In genomic region chr5:140402640-140403270, GRCm38 (mm10) we compare ENCODE assay signal across 23 mouse cellular contexts. TPM values are rescaled to one million over a fixed set of nuclear protein-coding genes. Genes with fewer than 3 reads are reported as not detected.
DNase-seq lines count a peak whose midpoint lies in the region; ATAC-seq and TF ChIP-seq lines count a peak whose summit lies in the region.
"Had no signal": no experiment of that assay in that cellular context is flagged by ENCODE, and none has a peak within 500 bp of the region (broad histone marks: within the 10 kb centered on the region; RNA-seq: fewer than 3 reads in every experiment).

No protein-coding gene starts in this region.

- 67% methylated on average over 4 of the region's 4 CpGs for WGBS in lung, embryonic 14.5 days
- WGBS in lung, adult 2 months = 51% methylated on average over 4 of the region's 4 CpGs
- WGBS in lung, embryonic 16.5 days = 67% methylated on average over 4 of the region's 4 CpGs
- 79% methylated on average over 4 of the region's 4 CpGs for WGBS in hindbrain, embryonic 16.5 days

- no peak overlapping the region for H3K9ac ChIP-seq in lung, embryonic 14.5 days
- no peak overlapping the region for H3K9ac ChIP-seq in lung, embryonic 16.5 days (ENCODE audit: low read length)
- H3K9ac ChIP-seq in hindbrain, embryonic 16.5 days (ENCODE audit: low read depth, low read length) = no peak overlapping the region
- H3K9ac ChIP-seq: embryonic facial prominence, embryonic 12.5 days; lung, embryonic 15.5 days; neural tube, embryonic 15.5 days had no signal

- no peaks in the 10 kb centered on the region for H3K27me3 ChIP-seq in lung, embryonic 14.5 days (ENCODE audit: insufficient read depth, low read length)
- H3K27me3 ChIP-seq in lung, embryonic 16.5 days (ENCODE audit: control insufficient read depth, insufficient read depth, low read depth, low read length) = no peaks in the 10 kb centered on the region
- no peaks in the 10 kb centered on the region for H3K27me3 ChIP-seq in hindbrain, embryonic 16.5 days (replicated peaks; ENCODE audit: control insufficient read depth, insufficient read depth, low read length)
- H3K27me3 ChIP-seq: embryonic facial prominence, embryonic 12.5 days; lung, embryonic 15.5 days; neural tube, embryonic 15.5 days had no signal

- H3K27ac ChIP-seq in lung, embryonic 14.5 days (ENCODE audit: low read depth) = no peak overlapping the region
- H3K27ac ChIP-seq in lung, embryonic 16.5 days (ENCODE audit: low read length) = 0 out of 2 replicates have a peak overlapping the region, but pooled peaks have one; percentile 21
- H3K27ac ChIP-seq in hindbrain, embryonic 16.5 days (ENCODE audit: low read depth, low read length) = no peak overlapping the region
- H3K27ac ChIP-seq: embryonic facial prominence, embryonic 12.5 days; lung, embryonic 15.5 days; neural tube, embryonic 15.5 days had no signal

- no peak for TF ChIP-seq POLR2A in lung, adult 2 months (IDR thresholded peaks at IDR 0.05; ENCODE audit: borderline replicate concordance, extremely low read depth, low read depth, low read length)

- no peak for TF ChIP-seq CTCF in lung, embryonic 14.5 days (IDR thresholded peaks at IDR 0.05; ENCODE audit: low read depth)
- no peak for TF ChIP-seq CTCF in lung, adult 2 months (IDR thresholded peaks at IDR 0.05; ENCODE audit: insufficient read depth, low read length)

- no peaks in the 10 kb centered on the region for H3K9me3 ChIP-seq in lung, embryonic 14.5 days (ENCODE audit: low read depth, low read length)
- H3K9me3 ChIP-seq in lung, embryonic 16.5 days (ENCODE audit: control insufficient read depth, low read length) = no peaks in the 10 kb centered on the region; the same call in 1 of the 2 replicates
- no peaks in the 10 kb centered on the region for H3K9me3 ChIP-seq in hindbrain, embryonic 16.5 days (ENCODE audit: control insufficient read depth, low read length)
- H3K9me3 ChIP-seq: embryonic facial prominence, embryonic 12.5 days; lung, embryonic 15.5 days; neural tube, embryonic 15.5 days had no signal

- DNase-seq in lung, embryonic 14.5 days = peak; percentile 12
- no peak for DNase-seq in lung, adult 2 months
- peak; percentile 50 to 66 for DNase-seq in kidney, postnatal 25 days
- no peak for DNase-seq in left cerebral cortex, adult 9 months (ENCODE audit: low spot score in 2 of 2)
- no peak for DNase-seq in layer of hippocampus, postnatal 25 days (ENCODE audit: extremely low spot score in 1 of 2, low spot score in 1 of 2)
- DNase-seq: adrenal gland, adult 8-10 months; cerebellum, adult 8-10 months; gastrocnemius, postnatal 14 days; heart, postnatal 10 days; thymus, postnatal 36 days had no signal

- no peak for ATAC-seq in lung, embryonic 14.5 days (ENCODE audit: insufficient read depth)
- no peak for ATAC-seq in lung, embryonic 16.5 days (ENCODE audit: low read depth)
- no peak for ATAC-seq in hindbrain, embryonic 16.5 days
- ATAC-seq: forebrain, embryonic 14.5 days; midbrain, embryonic 16.5 days had no signal

- no peaks in the 10 kb centered on the region for H3K4me1 ChIP-seq in lung, embryonic 14.5 days (ENCODE audit: insufficient read depth)
- H3K4me1 ChIP-seq in lung, adult 2 months (ENCODE audit: control insufficient read depth, insufficient read depth, low read length) = no peaks in the 10 kb centered on the region
- H3K4me1 ChIP-seq in lung, embryonic 16.5 days (replicated peaks; ENCODE audit: control insufficient read depth, insufficient read depth, low read length) = no peaks in the 10 kb centered on the region
- no peaks in the 10 kb centered on the region for H3K4me1 ChIP-seq in hindbrain, embryonic 16.5 days (ENCODE audit: control insufficient read depth, insufficient read depth, low read depth, low read length)
- H3K4me1 ChIP-seq: embryonic facial prominence, embryonic 12.5 days; lung, embryonic 15.5 days; neural tube, embryonic 15.5 days had no signal

- no peaks in the 10 kb centered on the region for H3K36me3 ChIP-seq in lung, embryonic 14.5 days (ENCODE audit: insufficient read depth)
- H3K36me3 ChIP-seq in lung, embryonic 16.5 days (ENCODE audit: control insufficient read depth, insufficient read depth, low read length) = no peaks in the 10 kb centered on the region
- no peaks in the 10 kb centered on the region for H3K36me3 ChIP-seq in hindbrain, embryonic 16.5 days (ENCODE audit: control insufficient read depth, insufficient read depth, low read length)
- H3K36me3 ChIP-seq: embryonic facial prominence, embryonic 12.5 days; lung, embryonic 15.5 days; neural tube, embryonic 15.5 days had no signal

- H3K4me3 ChIP-seq in lung, embryonic 14.5 days (ENCODE audit: low read depth, low read length) = no peak overlapping the region
- no peak overlapping the region for H3K4me3 ChIP-seq in lung, adult 2 months (replicated peaks; ENCODE audit: extremely low read depth, low read depth, low read length)
- no peak overlapping the region for H3K4me3 ChIP-seq in lung, embryonic 16.5 days (ENCODE audit: low read length)
- no peak overlapping the region for H3K4me3 ChIP-seq in hindbrain, embryonic 16.5 days (ENCODE audit: low read length)
- H3K4me3 ChIP-seq: embryonic facial prominence, embryonic 12.5 days; lung, embryonic 15.5 days; neural tube, embryonic 15.5 days had no signal

- H3K4me2 ChIP-seq in lung, embryonic 14.5 days = no peak overlapping the region
- H3K4me2 ChIP-seq in lung, embryonic 16.5 days (ENCODE audit: low read depth, low read length) = no peak overlapping the region
- H3K4me2 ChIP-seq in hindbrain, embryonic 16.5 days (ENCODE audit: low read length) = no peak overlapping the region
- H3K4me2 ChIP-seq: embryonic facial prominence, embryonic 12.5 days; liver, embryonic 11.5 days; lung, embryonic 15.5 days; neural tube, embryonic 15.5 days had no signal

RNA-seq across cellular contexts. Expression of gene Snx8, which starts 13.7 kb away (rescaled TPM):
- 8.3 and 9.5 TPM in 2 replicates for polyA plus RNA-seq in lung, embryonic 14.5 days (2014; fragmentation: Nextera tagmentation; extraction: Ambion mirVana)
- polyA plus RNA-seq in lung, adult 2 months (2012; rRNA removed) = 18.7 and 20.0 TPM in 2 replicates
- 19.1 and 19.8 TPM in 2 replicates for polyA plus RNA-seq in lung, embryonic 16.5 days (2015; fragmentation: Nextera tagmentation; extraction: Ambion mirVana)
- polyA plus RNA-seq in hindbrain, embryonic 16.5 days (2015; fragmentation: Nextera tagmentation; extraction: Ambion mirVana) = 42.4 and 43.7 TPM in 2 replicates
- total RNA-seq in layer of hippocampus, postnatal 25 days (2021) = 10 to 100 TPM; 11.9 to 13.1 TPM

RNA-seq across cellular contexts. Expression of gene Eif3b, which starts 16.4 kb away (rescaled TPM):
- 172 and 184 TPM in 2 replicates for polyA plus RNA-seq in lung, embryonic 14.5 days (2014; fragmentation: Nextera tagmentation; extraction: Ambion mirVana)
- 83.0 and 86.2 TPM in 2 replicates for polyA plus RNA-seq in lung, adult 2 months (2012; rRNA removed)
- polyA plus RNA-seq in lung, embryonic 16.5 days (2015; fragmentation: Nextera tagmentation; extraction: Ambion mirVana) = 78.5 and 78.9 TPM in 2 replicates
- 65.9 and 77.6 TPM in 2 replicates for polyA plus RNA-seq in hindbrain, embryonic 16.5 days (2015; fragmentation: Nextera tagmentation; extraction: Ambion mirVana)
- total RNA-seq in layer of hippocampus, postnatal 25 days (2021) = 10 to 100 TPM; 89.2 to 95.6 TPM

RNA-seq across cellular contexts. Expression of gene Gm4869, which starts 42.7 kb away (rescaled TPM):
- polyA plus RNA-seq in lung, embryonic 14.5 days (2014; fragmentation: Nextera tagmentation; extraction: Ambion mirVana) = not detected in 2 replicates
- 0.05 TPM in 1 of 2 replicates, not detected in the other for polyA plus RNA-seq in lung, adult 2 months (2012; rRNA removed)
- not detected in 2 replicates for polyA plus RNA-seq in lung, embryonic 16.5 days (2015; fragmentation: Nextera tagmentation; extraction: Ambion mirVana)
- polyA plus RNA-seq in hindbrain, embryonic 16.5 days (2015; fragmentation: Nextera tagmentation; extraction: Ambion mirVana) = not detected in 2 replicates
- not detected for total RNA-seq in layer of hippocampus, postnatal 25 days (2021)
- total RNA-seq: gastrocnemius, postnatal 14 days; heart, adult 8-10 months; heart, postnatal 10 days; layer of hippocampus, postnatal 14 days; left cerebral cortex, postnatal 25 days; megakaryocyte-erythroid progenitor cell, adult 5-6 weeks had no signal
- polyA plus RNA-seq: forebrain, embryonic 14.5 days; liver, embryonic 11.5 days; midbrain, embryonic 16.5 days; neural tube, embryonic 15.5 days; small intestine, adult 2 months had no signal

Comparison
In these comparisons a context has a peak if more than half of its experiments do, and no peak if none do; other contexts are left out.
1. DNase-seq: peak in lung, embryonic 14.5 days (single experiment) and kidney, postnatal 25 days (2 of 2); none in lung, adult 2 months (single experiment), left cerebral cortex, adult 9 months (0 of 2) and layer of hippocampus, postnatal 25 days (0 of 2).